17 mouse cellular contexts compared by ENCODE assay signal in the genomic region with DNA sequence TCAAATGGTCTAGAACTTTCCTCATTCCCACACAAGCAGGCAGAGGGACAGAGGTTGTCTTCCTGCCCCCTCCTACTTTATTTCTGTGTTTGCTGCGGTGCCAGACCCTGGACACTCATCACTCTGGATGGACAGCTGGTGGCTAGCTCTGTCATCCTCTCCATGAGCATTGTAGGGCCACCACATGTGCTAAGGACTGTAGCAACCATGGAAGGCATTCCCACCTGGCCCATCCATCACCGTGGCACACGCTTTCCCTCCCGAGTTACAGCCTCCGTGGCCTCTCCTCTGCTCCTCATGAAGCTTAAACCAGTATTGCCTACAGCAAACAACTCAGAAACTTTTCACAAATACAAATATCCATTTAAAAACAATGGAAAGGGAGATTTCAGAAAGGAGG.
"Had no signal": no experiment of that assay in that cellular context is flagged by ENCODE, and none has a peak within 500 bp of the region (broad histone marks: within the 10 kb centered on the region; RNA-seq: fewer than 3 reads in every experiment).

No protein-coding gene starts in this region.

- H3K9ac ChIP-seq: liver, postnatal 0 days; lung, embryonic 15.5 days; midbrain, embryonic 12.5 days; neural tube, embryonic 12.5 days; stomach, embryonic 15.5 days had no signal

- DNase-seq: liver, postnatal 0 days; lung, adult 2 months; lung, postnatal 14 days; lung, postnatal 36 days; midbrain, embryonic 14.5 days; right cerebral cortex, postnatal 14 days; thymus, adult 2 months; thymus, postnatal 25 days; thymus, postnatal 4 days had no signal

- H3K4me2 ChIP-seq: lung, embryonic 15.5 days; midbrain, embryonic 12.5 days; neural tube, embryonic 12.5 days; stomach, embryonic 15.5 days had no signal

- H3K36me3 ChIP-seq: lung, embryonic 15.5 days; midbrain, embryonic 10.5 days; midbrain, embryonic 12.5 days; neural tube, embryonic 12.5 days; stomach, embryonic 15.5 days had no signal

- ATAC-seq: lung, postnatal 0 days; midbrain, embryonic 16.5 days had no signal

- H3K4me3 ChIP-seq: lung, embryonic 15.5 days; midbrain, embryonic 10.5 days; midbrain, embryonic 12.5 days; neural tube, embryonic 12.5 days; stomach, embryonic 15.5 days had no signal

- H3K4me1 ChIP-seq: midbrain, embryonic 10.5 days; midbrain, embryonic 12.5 days had no signal

- H3K27ac ChIP-seq: lung, embryonic 15.5 days; midbrain, embryonic 10.5 days; midbrain, embryonic 12.5 days; neural tube, embryonic 12.5 days; stomach, embryonic 15.5 days; stomach, postnatal 0 days had no signal

- H3K9me3 ChIP-seq: lung, embryonic 15.5 days; midbrain, embryonic 10.5 days; midbrain, embryonic 12.5 days; neural tube, embryonic 12.5 days; stomach, embryonic 15.5 days had no signal

- H3K27me3 ChIP-seq: lung, embryonic 15.5 days; midbrain, embryonic 12.5 days; neural tube, embryonic 12.5 days; stomach, embryonic 15.5 days had no signal
